Mouse (Mus musculus): ENCODE data around the gene Mapt. TPM values are rescaled to one million over a fixed set of nuclear protein-coding genes. Genes with fewer than 3 reads are reported as not detected.

The Mapt gene
- polyA plus RNA-seq, 1 experiment from 2014 or later = 10.3 TPM

GRCm38 (mm10) chr11:104379635-104380034 is 148.4 kb downstream of the Mapt start:
- Histone ChIP-seq H3K36me3 (ENCODE audit: insufficient read depth, low read length) (peaks cover 6% of the 10 kb centered on the region; the same call in 1 of the 2 replicates), H3K27me3 (ENCODE audit: insufficient read depth, low read length) (no peaks in the 10 kb centered on the region), H3K4me3 (ENCODE audit: low read length) (no peak overlapping the region), H3K4me2 (replicated peaks; ENCODE audit: low read depth, low read length) (no peak overlapping the region), H3K9me3 (ENCODE audit: low read length) (no peaks in the 10 kb centered on the region), H3K9ac (replicated peaks; ENCODE audit: low read length) (no peak overlapping the region), H3K4me1 (ENCODE audit: insufficient read depth, low read length) (no peaks in the 10 kb centered on the region), H3K27ac (ENCODE audit: low read length) (no peak overlapping the region)
- ATAC-seq (ENCODE audit: low FRiP score, low TSS enrichment) = no peak
- 84% methylated on average over 1 of the region's 1 CpGs for WGBS

Small RNAs within 50 kb of the gene (microRNA-seq; reads per million reads assigned to microRNA genes)
- not detected for gene Gm47310

Other genes with a start within 250 kb of the Mapt start
- gene Crhr1, start 98.5 kb upstream of the Mapt start, polyA plus RNA-seq (2015; fragmentation: Nextera tagmentation; extraction: Ambion mirVana) = 0.16 and 0.23 TPM in 2 replicates
- not detected in 2 replicates for gene Sppl2c, start 45.1 kb upstream of the Mapt start, polyA plus RNA-seq (2015; fragmentation: Nextera tagmentation; extraction: Ambion mirVana)
- 22.5 and 27.1 TPM in 2 replicates for gene Kansl1, start 237.5 kb downstream of the Mapt start, polyA plus RNA-seq (2015; fragmentation: Nextera tagmentation; extraction: Ambion mirVana)